Mouse (Mus musculus) mesoderm, embryonic 11.5 days (tissue): ENCODE measurements around the gene Abhd17b.
"Not testable (repeated sequence)": the region's sequence is repeated elsewhere in the genome, so short reads cannot be mapped to it uniquely, and the experiment has no call there.

Experiments
- DNase-seq: peaks from one replicate; pipeline ENCODE4 v3.0.0-alpha.2; 2012; ENCODE audit warnings: low read depth, low spot score

Gene Abhd17b

GRCm38 (mm10) chr19:21653172-21653981, at the start of gene Abhd17b:
Gene Abhd17b, plus strand, starts transcription at chr19:21653185.
- DNase-seq = peak; percentile 59

- DNase-seq = no peak
Measured at GRCm38 (mm10) chr19:21603836-21604235, 49.1 kb upstream of the Abhd17b start.

- DNase-seq = no peak
Measured at GRCm38 (mm10) chr19:21605294-21605693, 47.7 kb upstream of the Abhd17b start.

GRCm38 (mm10) chr19:21610240-21610639, 42.7 kb upstream of the Abhd17b start:
- no peak for DNase-seq

GRCm38 (mm10) chr19:21611297-21611696, 41.7 kb upstream of the Abhd17b start:
- no peak for DNase-seq

GRCm38 (mm10) chr19:21611725-21612575, 41.0 kb upstream of the Abhd17b start:
- no peak for DNase-seq

- no peak for DNase-seq
Measured at GRCm38 (mm10) chr19:21615801-21616200, 37.2 kb upstream of the Abhd17b start.

- DNase-seq = no peak
Measured at GRCm38 (mm10) chr19:21623410-21624147, 29.4 kb upstream of the Abhd17b start.

- DNase-seq = no peak
Measured at GRCm38 (mm10) chr19:21624148-21624535, 28.8 kb upstream of the Abhd17b start.

GRCm38 (mm10) chr19:21626271-21626988, 26.6 kb upstream of the Abhd17b start:
- no peak for DNase-seq

GRCm38 (mm10) chr19:21628440-21628839, 24.5 kb upstream of the Abhd17b start:
- DNase-seq = not testable (repeated sequence)

GRCm38 (mm10) chr19:21629030-21629429, 24.0 kb upstream of the Abhd17b start:
- no peak for DNase-seq

- DNase-seq = no peak
Measured at GRCm38 (mm10) chr19:21629501-21629900, 23.5 kb upstream of the Abhd17b start.

GRCm38 (mm10) chr19:21630656-21631331, 22.2 kb upstream of the Abhd17b start:
- DNase-seq = no peak

- DNase-seq = no peak
Measured at GRCm38 (mm10) chr19:21635406-21635805, 17.6 kb upstream of the Abhd17b start.

GRCm38 (mm10) chr19:21636907-21637306, 16.1 kb upstream of the Abhd17b start:
- no peak for DNase-seq

- DNase-seq = no peak
Measured at GRCm38 (mm10) chr19:21637672-21638071, 15.3 kb upstream of the Abhd17b start.

- DNase-seq = no peak
Measured at GRCm38 (mm10) chr19:21643935-21644334, 9.1 kb upstream of the Abhd17b start.

- no peak for DNase-seq
Measured at GRCm38 (mm10) chr19:21645301-21645700, 7.7 kb upstream of the Abhd17b start.

- DNase-seq = no peak
Measured at GRCm38 (mm10) chr19:21646142-21646541, 6.8 kb upstream of the Abhd17b start.

GRCm38 (mm10) chr19:21651664-21652063, 1.3 kb upstream of the Abhd17b start:
- no peak for DNase-seq
